Mouse (Mus musculus) gastrocnemius, postnatal 4 days (tissue): ENCODE measurements around the gene Yjefn3. TPM values are rescaled to one million over a fixed set of nuclear protein-coding genes. Genes with fewer than 3 reads are reported as not detected.

Experiments
- DNase-seq, 2 experiments: peaks; one replicate each; pipeline ENCODE4 v3.0.0; 2021 to 2022; ENCODE audit warnings: low spot score in 2 of 2, mixed read lengths in 2 of 2
- total RNA-seq, 2 experiments: library from RNA; stranded (reverse); gene quantifications; 2 replicates each; pipeline ENCODE4 v1.2.3; 2021

Gene Yjefn3
- total RNA-seq, 2 experiments from 2014 or later = 10.8 to 11.7 TPM

DNA sequence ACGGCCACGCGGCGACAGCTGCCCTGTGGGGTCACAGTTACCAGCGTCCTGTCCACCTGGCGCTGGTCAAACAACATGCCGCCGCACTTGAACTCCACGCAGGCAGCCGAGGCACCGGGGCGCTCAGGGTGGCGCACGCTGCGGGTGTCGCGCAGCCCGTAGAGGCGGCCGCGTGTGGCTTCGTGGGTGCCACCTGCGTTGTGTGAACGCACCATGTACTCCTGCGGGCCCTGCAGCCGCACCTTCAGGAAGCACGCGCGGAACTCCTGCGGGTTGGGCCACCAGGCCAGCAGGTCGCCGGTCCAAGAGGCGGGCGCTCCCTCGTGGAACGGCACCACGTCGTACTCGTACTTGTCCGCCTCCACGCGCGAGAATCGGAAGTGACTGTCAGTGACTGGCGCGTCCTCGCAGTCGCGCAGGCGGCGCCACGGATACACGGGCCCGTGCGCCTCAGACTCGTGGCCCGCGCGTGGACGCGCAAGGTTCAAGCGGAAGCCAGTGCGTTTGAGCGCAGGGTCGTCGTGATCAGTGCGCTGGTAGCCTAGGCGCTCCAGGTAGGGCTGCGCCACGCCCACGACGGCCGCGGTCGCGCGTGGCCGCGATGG is 21.1 kb downstream of the Yjefn3 start:
- no peak for DNase-seq

DNA sequence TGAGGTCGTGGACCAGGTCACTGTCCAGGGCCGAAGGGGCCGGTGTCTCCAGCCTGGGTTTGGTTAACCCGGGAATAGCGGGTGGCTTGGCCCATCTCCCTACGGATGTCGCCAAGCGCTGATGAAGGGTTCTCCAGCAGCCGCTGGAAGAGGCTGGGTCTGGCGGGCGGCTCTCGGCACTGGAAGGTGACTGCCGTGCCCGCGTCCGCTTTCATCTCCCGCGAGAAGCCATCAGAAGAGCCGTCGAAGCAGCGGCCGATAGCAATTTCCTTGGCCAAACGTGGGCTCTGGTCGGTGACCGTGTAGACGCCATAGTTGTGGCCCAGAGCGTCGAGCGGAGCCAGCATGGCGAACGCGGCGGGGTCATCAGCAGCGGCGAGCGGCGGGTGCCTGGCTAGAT is 21.7 kb downstream of the Yjefn3 start:
- no peak for DNase-seq

DNA sequence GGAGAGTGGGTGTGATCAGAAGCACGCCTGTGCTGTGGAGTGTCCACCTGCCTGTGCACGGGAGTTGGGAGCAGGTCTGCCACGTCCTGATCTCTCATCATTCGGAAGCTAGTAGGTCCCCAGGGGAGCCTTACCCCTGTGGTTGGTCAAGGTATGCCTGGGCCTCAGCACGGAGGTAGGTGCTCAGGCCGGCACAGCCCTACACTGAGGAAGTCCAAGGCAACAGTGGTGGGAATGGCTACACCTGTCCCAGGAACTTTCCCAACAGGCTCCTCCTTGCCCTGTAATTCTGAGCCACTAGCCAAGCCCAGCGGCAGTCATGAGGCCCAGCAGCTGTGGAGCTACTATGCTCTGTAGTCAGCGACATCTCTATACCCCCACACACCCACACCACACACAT is 22.8 kb downstream of the Yjefn3 start:
- no peak for DNase-seq

DNA sequence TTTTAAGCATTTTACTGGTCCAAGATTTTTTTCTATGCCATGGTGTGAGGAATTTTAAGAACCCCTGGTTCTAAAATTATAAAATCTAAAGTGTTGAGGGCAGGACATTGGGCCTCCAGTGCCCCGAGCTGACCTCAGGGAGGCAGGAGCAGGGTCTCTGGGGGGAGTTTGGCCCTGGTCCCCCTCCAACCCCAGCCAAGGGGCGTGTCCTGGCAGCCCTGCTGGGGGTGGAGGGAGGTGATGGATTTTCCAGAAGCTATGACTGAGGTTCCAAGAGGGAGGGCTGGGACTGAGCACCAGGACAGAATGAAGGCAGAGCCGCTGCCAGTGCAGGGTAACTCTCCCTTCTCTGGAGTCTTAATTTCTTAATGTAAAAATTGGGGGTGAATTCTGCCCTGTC is 24.5 kb downstream of the Yjefn3 start:
- DNase-seq = peak in 1 of 2 experiments; percentile 38

DNA sequence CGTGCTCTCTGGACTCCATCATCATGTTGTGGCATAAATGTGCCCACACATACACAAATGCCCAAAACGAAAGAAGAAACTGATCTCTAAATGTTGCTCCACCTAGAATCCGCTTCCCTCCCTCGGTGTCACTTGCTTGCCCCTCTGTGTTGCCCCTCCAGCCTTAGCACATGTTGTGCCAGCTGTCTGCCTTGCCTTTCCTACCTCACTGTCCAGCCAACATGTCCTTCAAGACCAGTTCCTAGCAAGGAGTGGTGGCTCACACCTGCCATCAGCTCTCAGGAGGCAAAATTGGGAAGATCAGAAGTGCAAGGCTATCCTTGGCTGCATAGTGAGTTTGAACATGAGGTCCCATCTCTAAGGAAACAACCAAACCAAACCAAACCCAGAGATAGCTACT is 25.1 kb downstream of the Yjefn3 start:
- no peak for DNase-seq

DNA sequence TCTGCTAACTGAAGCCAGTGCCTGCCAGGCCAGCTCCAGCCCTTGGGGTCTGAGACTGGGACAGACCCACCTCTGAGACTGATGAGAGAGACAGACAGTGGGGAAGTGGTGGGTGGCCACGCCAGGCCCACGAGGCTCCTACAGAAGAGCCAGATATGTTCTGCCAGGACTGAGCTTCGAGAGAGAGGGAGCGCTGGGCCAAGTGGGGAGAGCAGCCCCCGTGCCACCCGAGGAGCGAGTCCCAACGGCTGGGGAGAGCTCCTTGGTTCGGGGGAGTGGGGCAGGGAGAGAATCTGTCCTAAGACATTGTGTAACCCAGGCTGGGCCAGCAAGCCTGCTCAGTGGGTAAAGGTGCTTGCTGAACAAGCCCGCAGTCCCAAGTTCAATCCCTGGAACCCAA is 25.5 kb downstream of the Yjefn3 start:
- DNase-seq = no peak

DNA sequence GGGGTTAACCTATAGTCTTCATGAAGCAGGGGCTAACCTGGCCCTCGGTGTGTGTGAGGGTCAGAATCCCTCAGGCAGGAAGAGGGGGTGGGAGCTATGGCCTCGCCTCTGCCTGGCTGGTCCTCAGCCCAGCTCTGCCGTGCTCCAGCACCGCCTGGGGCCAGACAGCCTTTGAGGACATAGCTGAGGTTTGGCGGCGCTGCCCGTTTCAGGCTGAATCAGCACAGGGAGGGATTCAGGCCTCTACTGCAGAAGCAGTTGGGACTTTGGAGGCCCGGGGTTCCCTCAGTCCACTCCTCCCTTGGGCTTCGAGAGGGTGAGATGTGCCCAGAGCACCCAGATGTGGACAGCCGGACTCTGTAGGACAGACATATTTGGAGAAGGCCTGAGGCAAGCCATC is 26.4 kb downstream of the Yjefn3 start:
- DNase-seq = peak in 1 of 2 experiments; percentile 36

DNA sequence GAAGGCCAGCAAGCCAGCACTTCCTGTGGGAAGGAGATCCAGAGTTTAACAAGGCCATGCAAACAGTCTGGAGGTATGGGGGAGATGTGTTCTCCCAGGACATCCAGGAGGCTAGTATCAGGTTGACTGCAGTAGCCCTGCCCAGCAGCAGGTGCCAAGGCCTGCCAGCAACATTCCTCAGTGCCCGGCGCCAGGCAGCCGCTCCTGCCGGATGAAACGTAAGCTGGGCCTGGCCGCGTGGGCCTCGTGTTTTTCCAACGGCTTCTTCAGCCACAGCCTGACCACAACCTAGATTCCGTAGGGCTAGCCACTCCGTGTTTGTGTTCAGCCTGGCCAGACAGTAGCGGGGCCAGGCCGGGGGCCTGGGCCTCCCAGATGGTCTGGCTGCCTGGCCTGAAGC is 27.9 kb downstream of the Yjefn3 start:
- peak in 1 of 2 experiments; percentile 41 for DNase-seq

DNA sequence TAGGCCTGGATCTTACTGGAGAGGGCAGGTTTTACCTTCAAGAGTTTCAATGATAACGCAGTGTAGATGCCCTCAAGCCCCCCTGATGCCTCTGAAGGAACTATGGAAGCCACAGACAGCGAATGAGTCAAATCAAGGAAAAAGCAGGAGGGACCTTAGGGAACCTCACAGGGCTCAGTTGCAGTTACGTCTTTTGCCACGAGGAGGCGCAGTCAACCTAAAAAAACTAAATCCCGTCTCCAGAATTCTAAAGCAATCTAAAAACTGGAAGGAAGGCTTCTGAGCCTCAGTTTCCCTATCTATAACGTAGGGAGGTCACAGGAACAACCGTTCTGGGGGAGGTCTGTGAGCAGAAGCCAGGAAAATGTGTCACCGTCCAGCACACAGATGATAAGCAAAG is 28.4 kb downstream of the Yjefn3 start:
- DNase-seq = peak in 1 of 2 experiments; percentile 59

DNA sequence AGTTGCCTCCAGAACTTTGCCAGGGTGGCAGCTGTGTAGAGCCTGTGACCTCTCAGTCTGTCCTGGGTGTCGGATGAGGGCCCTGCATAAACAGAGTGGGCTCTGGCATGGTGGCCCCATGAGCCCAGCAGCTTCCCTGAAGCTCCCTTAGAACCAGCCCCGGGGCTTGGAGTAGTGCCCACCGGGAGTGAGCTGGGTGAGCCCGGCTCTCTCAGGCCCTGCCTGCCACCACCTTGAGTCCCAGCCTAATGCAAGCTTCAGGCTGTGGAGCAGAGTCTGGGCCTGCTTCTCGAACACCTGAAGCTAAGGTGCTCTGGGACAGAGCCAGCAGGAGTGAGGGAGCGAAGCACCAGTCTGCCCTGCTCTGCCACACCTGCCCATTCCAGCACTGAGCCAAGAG is 31.6 kb downstream of the Yjefn3 start:
- no peak for DNase-seq

DNA sequence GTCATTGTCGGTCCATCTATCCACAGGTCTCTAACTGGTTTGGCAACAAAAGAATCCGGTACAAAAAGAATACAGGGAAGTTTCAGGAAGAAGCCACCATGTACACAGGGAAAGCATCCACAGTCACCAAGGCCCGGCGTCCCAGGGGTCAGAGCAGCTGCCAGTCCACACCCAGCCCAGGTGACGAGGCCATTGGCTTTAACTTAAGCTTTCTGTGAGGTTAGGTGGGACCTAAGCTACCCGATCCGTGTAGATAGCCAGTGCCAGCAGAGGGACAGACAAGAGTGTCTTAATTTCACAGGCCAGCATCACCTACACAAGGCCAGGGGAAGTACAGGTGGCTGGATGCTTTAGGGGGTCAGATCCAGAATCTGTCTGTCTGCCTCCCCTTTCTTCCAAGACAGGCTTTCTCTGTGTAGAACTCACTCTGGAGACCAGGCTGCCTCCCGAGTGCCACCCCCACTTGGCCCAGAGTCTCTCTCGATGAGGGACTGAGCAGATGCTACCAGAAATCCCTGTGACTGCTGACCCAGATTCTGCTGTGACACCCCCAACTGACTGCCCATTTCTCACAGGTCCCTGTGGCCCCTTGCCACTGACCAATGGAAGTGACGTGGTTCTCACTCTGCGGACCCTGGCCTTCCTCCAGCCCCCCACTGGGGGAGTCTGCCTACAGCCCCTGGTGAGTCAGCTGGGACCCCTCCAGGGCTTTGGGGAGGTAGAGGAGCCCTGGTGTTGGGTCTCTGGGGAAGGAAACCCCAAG is 32.3 kb downstream of the Yjefn3 start:
- no peak for DNase-seq

DNA sequence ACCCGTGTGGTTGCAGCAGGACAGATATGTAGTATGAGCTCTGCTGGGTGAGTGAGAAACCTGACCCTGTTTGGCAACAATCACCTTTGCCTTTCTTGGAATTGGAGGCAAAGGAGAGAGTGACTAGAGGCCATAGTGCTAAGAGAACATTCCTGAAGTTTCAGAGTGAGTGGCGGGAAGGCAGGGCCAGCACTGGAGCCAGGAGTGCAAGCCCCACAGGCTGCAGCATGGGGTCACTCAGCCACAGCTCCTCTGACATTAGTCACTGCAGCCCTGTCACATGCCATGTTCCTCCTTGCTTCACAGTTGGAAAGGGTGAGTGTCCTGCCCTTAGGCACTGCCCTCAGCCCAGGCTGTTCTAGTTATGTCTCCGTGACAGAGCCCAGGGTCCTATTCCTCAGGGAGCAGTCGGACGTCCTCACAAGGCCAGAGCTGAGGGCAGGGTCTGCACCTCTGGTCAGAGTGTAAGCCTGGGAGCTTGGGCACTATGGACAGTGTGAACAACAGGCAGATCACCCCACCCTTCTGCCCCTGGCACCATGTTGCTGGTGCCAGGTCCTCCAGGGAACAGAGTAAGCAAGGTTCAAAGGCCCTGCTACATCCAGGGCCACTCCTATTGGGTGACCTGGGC is 34.7 kb downstream of the Yjefn3 start:
- no peak for DNase-seq

DNA sequence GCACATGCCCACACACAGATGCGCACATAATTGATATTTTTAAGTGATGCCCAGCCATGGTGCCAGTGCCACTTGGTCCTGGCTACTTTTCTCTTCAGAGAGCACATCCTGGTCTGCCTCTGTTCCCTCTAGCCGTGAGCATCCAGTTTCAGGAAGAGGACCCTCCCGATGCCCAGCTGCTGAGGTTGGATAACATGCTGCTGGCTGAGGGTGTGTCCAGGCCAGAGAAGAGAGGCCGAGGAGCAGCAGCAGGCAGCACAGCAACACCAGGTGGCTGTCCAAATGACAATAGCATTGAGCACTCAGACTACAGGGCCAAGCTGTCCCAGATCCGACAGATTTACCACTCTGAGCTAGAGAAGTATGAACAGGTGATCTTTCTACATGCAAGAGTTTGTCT is 38.3 kb downstream of the Yjefn3 start:
- no peak for DNase-seq

DNA sequence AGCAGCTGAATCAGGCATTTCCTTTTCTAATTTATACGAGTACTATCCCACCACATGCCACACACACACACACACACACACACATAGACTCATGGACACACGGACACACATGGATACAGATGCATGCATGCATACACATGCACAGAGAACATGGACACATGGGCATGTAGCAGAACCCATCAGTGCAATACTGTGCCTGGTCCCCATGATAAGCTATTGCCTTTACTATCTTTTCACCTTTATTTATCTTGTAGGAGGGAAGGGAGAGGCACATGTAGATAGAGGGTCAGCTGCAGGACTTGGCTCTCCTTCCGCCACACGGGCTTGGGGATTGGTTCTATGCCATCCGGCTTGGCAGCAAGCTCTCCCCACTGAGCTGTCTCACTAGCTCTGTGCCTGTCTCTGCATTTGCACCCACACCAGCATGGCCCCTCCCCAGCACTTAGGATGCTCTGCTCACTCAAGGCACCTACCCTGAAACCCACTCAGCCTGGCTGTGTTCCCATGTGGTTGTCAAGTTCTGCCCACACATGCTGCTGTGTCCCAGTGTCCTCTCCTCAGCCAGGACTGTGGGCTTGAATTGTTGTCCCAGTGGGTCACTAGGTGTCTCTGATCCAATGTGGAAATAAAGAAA is 39.0 kb downstream of the Yjefn3 start:
- no peak for DNase-seq

DNA sequence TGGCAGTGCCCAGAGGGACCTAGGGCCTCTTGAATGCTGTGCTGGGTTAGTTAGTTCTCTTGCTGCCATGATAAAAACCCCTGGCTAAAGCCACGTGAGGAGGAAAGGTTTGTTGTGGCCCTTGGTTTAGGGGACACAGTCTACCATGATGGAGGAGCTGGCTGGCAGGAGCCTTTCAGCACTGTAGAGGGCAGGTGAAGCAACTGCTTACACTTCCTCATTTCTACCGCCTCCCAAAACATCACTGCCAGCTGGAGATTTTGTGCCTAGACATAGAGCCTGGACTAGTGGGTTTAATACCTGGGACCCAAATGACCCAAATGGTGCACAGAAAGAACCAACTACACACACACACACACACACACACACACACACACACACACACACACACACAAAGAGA is 41.3 kb downstream of the Yjefn3 start:
- no peak for DNase-seq

DNA sequence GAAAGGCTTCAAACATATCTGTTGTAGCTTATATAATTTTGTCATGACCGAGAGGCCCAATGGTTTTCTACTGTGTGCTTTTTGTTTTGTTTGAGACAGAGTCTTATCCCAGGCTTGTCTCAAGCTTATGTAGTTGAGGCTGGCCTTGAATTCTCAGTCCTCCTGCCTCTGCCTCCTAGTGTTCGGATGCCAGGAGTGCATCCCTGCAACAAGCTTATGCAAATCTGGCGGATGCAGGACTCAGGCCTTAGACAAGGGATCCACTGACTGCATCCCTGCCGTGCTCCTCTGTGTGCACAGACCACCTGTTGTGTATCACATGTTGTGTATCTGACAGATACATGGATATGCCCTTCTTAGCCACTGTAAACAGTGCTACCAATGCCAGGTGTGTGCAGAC is 41.7 kb downstream of the Yjefn3 start:
- no peak for DNase-seq

DNA sequence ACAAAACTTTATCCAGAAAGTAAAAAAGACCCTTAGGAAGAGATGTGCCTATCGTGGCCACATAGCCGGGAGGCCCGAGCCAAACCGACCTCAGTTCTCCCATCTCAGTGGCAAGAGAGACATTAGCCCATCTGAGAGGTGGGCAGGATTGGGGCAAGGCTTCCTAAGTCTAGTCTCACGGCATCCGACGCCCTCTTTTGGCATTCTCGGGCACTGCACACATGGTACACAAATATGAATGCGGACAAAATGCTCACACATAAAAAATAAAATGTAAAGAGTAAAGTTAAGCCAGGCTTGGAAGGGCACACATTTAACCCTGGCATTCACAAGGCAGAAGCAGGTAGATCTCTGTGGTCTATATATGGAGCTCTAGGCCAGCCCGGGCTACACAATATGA is 48.6 kb downstream of the Yjefn3 start:
- DNase-seq = no peak

DNA sequence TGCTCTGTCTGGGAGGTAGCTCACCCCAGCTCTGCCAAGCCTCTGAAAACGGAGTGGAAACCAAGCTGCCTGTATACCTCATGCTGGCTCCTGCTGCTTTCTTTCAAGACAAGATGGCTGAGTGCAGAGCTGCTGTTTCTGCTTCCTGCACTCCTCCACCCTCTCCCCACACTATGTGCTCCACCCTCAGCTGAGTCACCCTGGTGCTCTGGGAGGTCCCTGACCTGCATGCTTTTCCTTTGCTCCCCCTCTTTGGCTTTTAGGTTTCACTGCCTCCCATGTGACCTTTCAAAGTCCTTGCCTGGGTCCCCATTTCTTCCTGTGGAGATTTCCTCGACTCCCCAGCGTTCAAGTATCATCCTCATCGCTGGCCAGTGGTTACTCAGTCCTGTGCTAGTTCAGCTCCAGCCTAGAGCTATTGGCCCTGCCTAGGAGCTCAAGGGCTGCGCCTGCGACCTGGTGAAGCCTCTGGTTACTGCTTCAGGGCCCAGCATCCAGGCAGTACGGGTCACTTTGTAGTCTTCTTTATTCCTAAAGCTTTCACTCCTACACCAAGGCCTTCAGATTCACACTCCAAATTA is 51.5 kb downstream of the Yjefn3 start:
- DNase-seq = no peak

DNA sequence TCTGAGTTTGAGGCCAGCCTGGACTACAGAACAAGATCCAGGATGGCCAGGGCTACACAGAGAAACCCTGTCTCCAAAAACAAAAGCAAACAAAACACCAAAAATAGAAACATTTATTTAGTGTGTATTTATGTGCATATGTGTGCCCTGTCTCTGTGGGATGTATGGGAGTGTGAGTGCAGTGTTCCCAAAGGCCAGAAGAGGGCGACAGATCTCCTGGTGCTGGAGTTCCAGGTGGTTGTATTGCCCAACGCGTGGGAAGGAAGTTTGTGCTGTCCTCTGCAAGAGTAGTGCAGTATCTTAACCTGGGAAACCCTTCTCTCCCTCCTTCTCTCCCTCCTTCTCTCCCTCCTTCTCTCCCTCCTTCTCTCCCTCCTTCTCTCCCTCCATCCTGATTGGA is 52.6 kb downstream of the Yjefn3 start:
- DNase-seq = no peak

DNA sequence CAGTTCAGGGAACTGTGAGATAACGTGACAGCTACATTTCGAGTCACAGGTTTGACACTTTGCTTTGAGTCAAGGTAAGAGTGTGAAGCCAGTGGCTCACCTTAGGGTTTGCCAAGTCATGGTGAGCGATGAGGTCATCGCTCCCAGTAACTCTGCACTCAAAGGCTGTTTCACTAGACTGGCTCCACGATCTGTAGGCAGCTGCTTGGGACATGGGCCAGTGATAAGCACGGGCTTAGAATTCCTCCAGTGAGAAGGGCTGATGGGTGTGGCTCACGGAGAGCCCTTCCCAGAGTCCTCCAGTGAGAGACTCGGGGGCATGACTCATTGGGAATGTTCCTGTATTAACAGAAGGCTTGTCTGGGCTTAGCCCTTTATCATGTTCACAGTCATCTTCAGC is 53.6 kb downstream of the Yjefn3 start:
- peak in 1 of 2 experiments; percentile 34 for DNase-seq

DNA sequence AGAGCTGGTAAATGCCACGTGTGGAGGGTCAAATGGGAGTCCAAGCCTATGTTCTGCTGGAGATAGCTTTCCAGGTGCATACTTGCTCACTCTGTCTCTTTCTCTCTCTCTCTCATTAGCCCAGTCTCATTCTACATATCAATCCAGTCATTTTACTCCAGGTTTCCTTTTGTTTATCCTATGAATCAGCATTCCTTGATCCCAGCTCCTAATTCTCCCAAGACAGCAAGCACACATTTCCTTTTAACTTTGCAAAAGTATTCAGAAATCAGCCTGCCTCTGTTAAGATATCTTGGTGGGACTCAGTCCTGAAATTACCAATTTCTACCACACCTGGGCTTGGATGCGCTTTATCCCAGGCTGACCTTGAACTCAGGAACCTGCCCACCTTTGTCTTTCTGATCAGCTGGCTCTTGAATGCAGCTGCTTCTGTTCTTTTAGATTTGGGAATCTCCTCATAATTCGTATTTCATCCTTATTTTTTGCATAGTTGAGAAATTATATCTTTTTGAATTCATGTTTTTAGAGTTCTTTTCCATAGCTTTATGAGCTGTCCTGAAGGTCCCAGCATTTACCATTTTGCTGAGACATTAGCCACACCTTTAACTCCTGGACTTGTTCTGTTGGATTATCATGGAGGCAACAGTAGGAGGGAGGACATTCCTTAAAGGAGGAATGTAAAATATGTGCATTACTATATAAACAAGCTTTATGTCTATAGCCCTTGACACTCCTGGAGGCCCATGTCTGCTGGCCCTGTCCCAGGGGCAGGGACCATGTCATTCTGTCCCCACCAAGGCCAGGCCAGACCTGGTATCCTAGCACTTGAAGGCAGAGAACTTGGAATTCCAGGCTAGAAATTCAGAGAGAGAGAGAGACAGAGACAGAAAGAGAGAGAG is 55.1 kb downstream of the Yjefn3 start:
- DNase-seq = no peak
